Mouse (Mus musculus): ENCODE results near the gene Lamb3.

DNA sequence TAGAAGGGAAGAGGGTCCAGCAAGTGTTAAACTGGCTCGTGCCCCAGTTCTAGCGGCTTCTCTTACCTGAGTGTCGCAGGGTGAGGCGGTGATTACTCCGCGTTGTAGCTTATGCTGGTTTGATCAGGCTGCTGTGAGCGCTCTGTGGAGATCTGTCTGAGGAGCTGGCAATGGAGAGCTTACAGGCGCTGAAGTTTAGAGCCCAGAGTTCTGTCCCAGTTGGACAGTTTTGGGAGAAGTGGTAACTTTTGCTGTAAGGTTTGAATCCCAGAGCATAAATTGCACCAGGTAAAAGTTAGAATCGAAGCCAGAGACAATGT, 33.7 kb upstream of the Lamb3 start:
- TF ChIP-seq EP300 (IDR thresholded peaks at IDR 0.05; ENCODE audit: low read depth) (no peak), CTCF (IDR thresholded peaks at IDR 0.05; ENCODE audit: low read depth) (no peak)

Data from liver, postnatal 0 days (tissue).